Mouse (Mus musculus) MN1 (cell line): ENCODE measurements around the gene Megf8.
"Not testable (repeated sequence)": the region's sequence is repeated elsewhere in the genome, so short reads cannot be mapped to it uniquely, and the experiment has no call there.

Source experiments
- DNase-seq: peaks from one replicate; pipeline ENCODE4 v3.0.0-alpha.2; 2016; ENCODE audit warnings: low spot score

Megf8 gene

GRCm38 (mm10) chr7:25383891-25384290, 66.9 kb downstream of the Megf8 start:
- DNase-seq, result no peak

- DNase-seq, result no peak
These were observed 67.4 kb downstream of the Megf8 start for GRCm38 (mm10) chr7:25384318-25384717.

GRCm38 (mm10) chr7:25384818-25385217, 67.9 kb downstream of the Megf8 start:
- DNase-seq, result no peak

- no peak for DNase-seq
These were observed 68.3 kb downstream of the Megf8 start for GRCm38 (mm10) chr7:25385259-25385658.

GRCm38 (mm10) chr7:25385850-25386555, 69.0 kb downstream of the Megf8 start:
- DNase-seq, result peak; percentile 90

- DNase-seq, result no peak
These were observed 71.0 kb downstream of the Megf8 start for GRCm38 (mm10) chr7:25387811-25388440.

- DNase-seq, result no peak
These were observed 72.0 kb downstream of the Megf8 start for GRCm38 (mm10) chr7:25388916-25389315.

GRCm38 (mm10) chr7:25390054-25390770, 73.2 kb downstream of the Megf8 start:
- DNase-seq, result peak; percentile 40

GRCm38 (mm10) chr7:25390986-25391385, 74.0 kb downstream of the Megf8 start:
- DNase-seq, result no peak

GRCm38 (mm10) chr7:25391856-25392453, 75.0 kb downstream of the Megf8 start:
- no peak for DNase-seq

- DNase-seq, result no peak
These were observed 75.9 kb downstream of the Megf8 start for GRCm38 (mm10) chr7:25392851-25393250.

GRCm38 (mm10) chr7:25393451-25394210, 76.7 kb downstream of the Megf8 start:
- no peak for DNase-seq

- DNase-seq, result peak; percentile 18
These were observed 77.8 kb downstream of the Megf8 start for GRCm38 (mm10) chr7:25394754-25395153.

- DNase-seq, result peak; percentile 11
These were observed 78.2 kb downstream of the Megf8 start for GRCm38 (mm10) chr7:25395186-25395557.

- peak; percentile 92 for DNase-seq
These were observed 78.9 kb downstream of the Megf8 start for GRCm38 (mm10) chr7:25395558-25396521.

GRCm38 (mm10) chr7:25396621-25397020, 79.7 kb downstream of the Megf8 start:
- no peak for DNase-seq

- DNase-seq, result no peak
These were observed 81.6 kb downstream of the Megf8 start, which contains the start of gene Lipe for GRCm38 (mm10) chr7:25398610-25399009. TSS of gene Lipe (minus strand) at chr7:25398710.

- DNase-seq, result not testable (repeated sequence)
These were observed 82.1 kb downstream of the Megf8 start for GRCm38 (mm10) chr7:25399028-25399427.

GRCm38 (mm10) chr7:25401551-25401950, 84.6 kb downstream of the Megf8 start:
- DNase-seq, result no peak

- DNase-seq, result no peak
These were observed 85.0 kb downstream of the Megf8 start for GRCm38 (mm10) chr7:25401986-25402385.

GRCm38 (mm10) chr7:25402671-25403101, 85.7 kb downstream of the Megf8 start:
- peak; percentile 70 for DNase-seq
